Mouse (Mus musculus) cerebellum, adult (tissue): Measurements from ENCODE around the gene Zfp36l3.
"Not testable (repeated sequence)": the region's sequence is repeated elsewhere in the genome, so short reads cannot be mapped to it uniquely, and the experiment has no call there.

ENCODE experiments used
- ATAC-seq: cut with Nextera tagmentation; 2 replicates; pipeline ENCODE4 v1.9.2; 2017; ENCODE audit warnings: mild to moderate bottlenecking, moderate library complexity, mixed read lengths; ENCODE audit not compliant: insufficient number of reproducible peaks, low FRiP score, low TSS enrichment

Gene Zfp36l3

GRCm38 (mm10) chrX:53776276-53776675 lies at the start of gene Zfp36l3:
TSS of gene Zfp36l3 (minus strand) at chrX:53776394.
- ATAC-seq = no peak

- no peak for ATAC-seq
These were observed 22.9 kb upstream of the Zfp36l3 start for GRCm38 (mm10) chrX:53799074-53799473.

GRCm38 (mm10) chrX:53797519-53797918 lies 21.3 kb upstream of the Zfp36l3 start, which contains the start of gene Xlr:
TSS of gene Xlr (minus strand) at chrX:53797706.
- not testable (repeated sequence) for ATAC-seq

GRCm38 (mm10) chrX:53757736-53758135 lies 18.5 kb downstream of the Zfp36l3 start, which contains the start of gene 1700013H16Rik:
TSS of gene 1700013H16Rik (minus strand) at chrX:53757831.
- no peak for ATAC-seq

- ATAC-seq = no peak
These were observed 23.3 kb downstream of the Zfp36l3 start for GRCm38 (mm10) chrX:53752851-53753250.

- no peak for ATAC-seq
These were observed 47.2 kb downstream of the Zfp36l3 start for GRCm38 (mm10) chrX:53728967-53729366.

GRCm38 (mm10) chrX:53724596-53724995 lies 51.6 kb downstream of the Zfp36l3 start, which contains the start of gene 4930502E18Rik:
TSS of gene 4930502E18Rik (plus strand) at chrX:53724826.
- ATAC-seq = no peak
